Mouse (Mus musculus): ENCODE measurements at regions not wholly inside any gene's neighbourhood (a gene's known extent, or its start where the extent isn't known, plus 50 kb on each side); places are given as distances from the start of the nearest gene placed in this dataset.
"Not testable (repeated sequence)": the region's sequence is repeated elsewhere in the genome, so short reads cannot be mapped to it uniquely, and the experiment has no call there.

- Histone ChIP-seq H3K36me3 (no peaks in the 10 kb centered on the region), H3K9ac (no peak overlapping the region), H3K4me1 (no peaks in the 10 kb centered on the region), H3K9me3 (no peaks in the 10 kb centered on the region), H3K4me2 (replicated peaks) (no peak overlapping the region), H3K4me3 (no peak overlapping the region), H3K27ac (no peak overlapping the region), H3K27me3 (replicated peaks) (no peaks in the 10 kb centered on the region)
- WGBS: 24% methylated on average over 4 of the region's 4 CpGs
- ATAC-seq (ENCODE audit: low FRiP score, low read depth): peak; percentile 81; the same call in 1 of the 2 replicates
Observed at GRCm38 (mm10) chr17:69563165-69563564, 124.0 kb downstream of the Akain1 start.

GRCm38 (mm10) chr17:69571070-69571669, 132.0 kb downstream of the Akain1 start:
- not testable (repeated sequence) for H3K27ac ChIP-seq; H3K27me3 ChIP-seq (replicated peaks); H3K4me2 ChIP-seq (replicated peaks); H3K4me3 ChIP-seq; H3K36me3 ChIP-seq; H3K9ac ChIP-seq; H3K9me3 ChIP-seq; H3K4me1 ChIP-seq; ATAC-seq (ENCODE audit: low FRiP score, low read depth)
- 58% methylated on average over 8 of the region's 8 CpGs for WGBS

GRCm38 (mm10) chr17:69590553-69590952, 151.4 kb downstream of the Akain1 start:
- 81% methylated on average over 4 of the region's 4 CpGs for WGBS
- no peaks in the 10 kb centered on the region for H3K36me3 ChIP-seq
- no peak for ATAC-seq (ENCODE audit: low FRiP score, low read depth)
- no peak overlapping the region for H3K4me3 ChIP-seq
- H3K9me3 ChIP-seq: no peaks in the 10 kb centered on the region
- H3K27me3 ChIP-seq (replicated peaks): no peaks in the 10 kb centered on the region
- H3K4me1 ChIP-seq: no peaks in the 10 kb centered on the region
- no peak overlapping the region for H3K9ac ChIP-seq
- no peak overlapping the region for H3K27ac ChIP-seq
- no peak overlapping the region for H3K4me2 ChIP-seq (replicated peaks)

GRCm38 (mm10) chr17:69597773-69598295, 158.7 kb downstream of the Akain1 start:
- no peaks in the 10 kb centered on the region for H3K36me3 ChIP-seq
- WGBS: 79% methylated on average over 3 of the region's 3 CpGs
- no peak overlapping the region for H3K27ac ChIP-seq
- no peaks in the 10 kb centered on the region for H3K9me3 ChIP-seq
- no peak overlapping the region for H3K4me2 ChIP-seq (replicated peaks)
- no peaks in the 10 kb centered on the region for H3K27me3 ChIP-seq (replicated peaks)
- no peaks in the 10 kb centered on the region for H3K4me1 ChIP-seq
- peak; percentile 74; the same call in 1 of the 2 replicates for ATAC-seq (ENCODE audit: low FRiP score, low read depth)
- no peak overlapping the region for H3K4me3 ChIP-seq
- H3K9ac ChIP-seq: no peak overlapping the region

- 90% methylated on average over 5 of the region's 5 CpGs for WGBS
Observed at GRCm38 (mm10) chr17:69598461-69598860, 159.3 kb downstream of the Akain1 start.

GRCm38 (mm10) chr17:69603596-69603995, 164.5 kb downstream of the Akain1 start:
- Histone ChIP-seq H3K4me1 (no peaks in the 10 kb centered on the region), H3K9ac (no peak overlapping the region), H3K27me3 (replicated peaks) (no peaks in the 10 kb centered on the region), H3K4me3 (no peak overlapping the region), H3K27ac (no peak overlapping the region), H3K36me3 (no peaks in the 10 kb centered on the region), H3K9me3 (no peaks in the 10 kb centered on the region), H3K4me2 (replicated peaks) (no peak overlapping the region)
- no peak for ATAC-seq (ENCODE audit: low FRiP score, low read depth)

More at GRCm38 (mm10) chr17:69598461-69598860, 159.3 kb downstream of the Akain1 start:
- Histone ChIP-seq H3K9ac (no peak overlapping the region), H3K4me3 (no peak overlapping the region), H3K36me3 (no peaks in the 10 kb centered on the region), H3K9me3 (no peaks in the 10 kb centered on the region), H3K4me1 (no peaks in the 10 kb centered on the region), H3K4me2 (replicated peaks) (no peak overlapping the region), H3K27me3 (replicated peaks) (no peaks in the 10 kb centered on the region), H3K27ac (no peak overlapping the region)
- no peak for ATAC-seq (ENCODE audit: low FRiP score, low read depth)

GRCm38 (mm10) chr17:69604698-69605097, 165.6 kb downstream of the Akain1 start:
- Histone ChIP-seq H3K9ac (no peak overlapping the region), H3K4me1 (no peaks in the 10 kb centered on the region), H3K9me3 (no peaks in the 10 kb centered on the region), H3K27ac (no peak overlapping the region), H3K27me3 (replicated peaks) (no peaks in the 10 kb centered on the region), H3K4me2 (replicated peaks) (no peak overlapping the region), H3K36me3 (no peaks in the 10 kb centered on the region), H3K4me3 (no peak overlapping the region)
- 70% methylated on average over 6 of the region's 6 CpGs for WGBS
- no peak for ATAC-seq (ENCODE audit: low FRiP score, low read depth)

- Histone ChIP-seq H3K36me3 (no peaks in the 10 kb centered on the region), H3K9me3 (no peaks in the 10 kb centered on the region), H3K27ac (no peak overlapping the region), H3K4me1 (no peaks in the 10 kb centered on the region), H3K4me3 (no peak overlapping the region), H3K9ac (no peak overlapping the region), H3K4me2 (replicated peaks) (no peak overlapping the region), H3K27me3 (replicated peaks) (no peaks in the 10 kb centered on the region)
- WGBS: 84% methylated on average over 9 of the region's 9 CpGs
- no peak for ATAC-seq (ENCODE audit: low FRiP score, low read depth)
Observed at GRCm38 (mm10) chr17:69605458-69605857, 166.3 kb downstream of the Akain1 start.

- Histone ChIP-seq H3K9me3 (no peaks in the 10 kb centered on the region), H3K27me3 (replicated peaks) (no peaks in the 10 kb centered on the region), H3K4me1 (no peaks in the 10 kb centered on the region), H3K27ac (no peak overlapping the region), H3K4me2 (replicated peaks) (no peak overlapping the region), H3K9ac (no peak overlapping the region), H3K36me3 (no peaks in the 10 kb centered on the region), H3K4me3 (no peak overlapping the region)
- 75% methylated on average over 3 of the region's 3 CpGs for WGBS
- no peak for ATAC-seq (ENCODE audit: low FRiP score, low read depth)
Observed at GRCm38 (mm10) chr17:69631411-69631810, 192.3 kb downstream of the Akain1 start.

GRCm38 (mm10) chr17:69650496-69650895, 211.4 kb downstream of the Akain1 start:
- not testable (repeated sequence) for H3K9ac ChIP-seq; H3K27me3 ChIP-seq (replicated peaks); H3K36me3 ChIP-seq; H3K4me1 ChIP-seq; H3K27ac ChIP-seq; H3K4me2 ChIP-seq (replicated peaks); H3K9me3 ChIP-seq; ATAC-seq (ENCODE audit: low FRiP score, low read depth); H3K4me3 ChIP-seq
- 87% methylated on average over 2 of the region's 2 CpGs for WGBS

GRCm38 (mm10) chr17:69654586-69654985, 215.5 kb downstream of the Akain1 start:
- WGBS: 70% methylated on average over 2 of the region's 2 CpGs
- Histone ChIP-seq H3K27me3 (replicated peaks) (no peaks in the 10 kb centered on the region), H3K4me1 (no peaks in the 10 kb centered on the region), H3K9me3 (no peaks in the 10 kb centered on the region), H3K4me3 (no peak overlapping the region), H3K9ac (no peak overlapping the region), H3K27ac (no peak overlapping the region), H3K4me2 (replicated peaks) (no peak overlapping the region), H3K36me3 (no peaks in the 10 kb centered on the region)
- no peak for ATAC-seq (ENCODE audit: low FRiP score, low read depth)

GRCm38 (mm10) chr17:69672530-69672929, 233.4 kb downstream of the Akain1 start:
- WGBS: 90% methylated on average over 3 of the region's 3 CpGs
- ATAC-seq (ENCODE audit: low FRiP score, low read depth): no peak

GRCm38 (mm10) chr17:69683091-69683490, 244.0 kb downstream of the Akain1 start:
- no peak overlapping the region for H3K4me2 ChIP-seq (replicated peaks)
- no peak for ATAC-seq (ENCODE audit: low FRiP score, low read depth)
- 87% methylated on average over 5 of the region's 5 CpGs for WGBS

More at GRCm38 (mm10) chr17:69672530-69672929, 233.4 kb downstream of the Akain1 start:
- Histone ChIP-seq H3K36me3 (no peaks in the 10 kb centered on the region), H3K4me2 (replicated peaks) (no peak overlapping the region), H3K27ac (no peak overlapping the region), H3K4me3 (no peak overlapping the region), H3K9me3 (no peaks in the 10 kb centered on the region), H3K27me3 (replicated peaks) (no peaks in the 10 kb centered on the region), H3K4me1 (no peaks in the 10 kb centered on the region), H3K9ac (no peak overlapping the region)

More at GRCm38 (mm10) chr17:69683091-69683490, 244.0 kb downstream of the Akain1 start:
- H3K4me1 ChIP-seq: no peaks in the 10 kb centered on the region
- no peaks in the 10 kb centered on the region for H3K27me3 ChIP-seq (replicated peaks)
- no peak overlapping the region for H3K9ac ChIP-seq
- no peaks in the 10 kb centered on the region for H3K36me3 ChIP-seq
- H3K9me3 ChIP-seq: no peaks in the 10 kb centered on the region
- H3K27ac ChIP-seq: no peak overlapping the region
- H3K4me3 ChIP-seq: no peak overlapping the region
